Mouse (Mus musculus) left cerebral cortex, adult 9 months (tissue): ENCODE measurements at regions not wholly inside any gene's neighbourhood (a gene's known extent, or its start where the extent isn't known, plus 50 kb on each side); places are given as distances from the start of the nearest gene placed in this dataset.
A peak's percentile ranks its signal among the peaks of the same experiment; 100 is the strongest.

Source experiments
- DNase-seq, 2 experiments: peaks; one replicate each; pipeline ENCODE4 v3.0.0; 2022; ENCODE audit warnings: low spot score in 2 of 2

DNA sequence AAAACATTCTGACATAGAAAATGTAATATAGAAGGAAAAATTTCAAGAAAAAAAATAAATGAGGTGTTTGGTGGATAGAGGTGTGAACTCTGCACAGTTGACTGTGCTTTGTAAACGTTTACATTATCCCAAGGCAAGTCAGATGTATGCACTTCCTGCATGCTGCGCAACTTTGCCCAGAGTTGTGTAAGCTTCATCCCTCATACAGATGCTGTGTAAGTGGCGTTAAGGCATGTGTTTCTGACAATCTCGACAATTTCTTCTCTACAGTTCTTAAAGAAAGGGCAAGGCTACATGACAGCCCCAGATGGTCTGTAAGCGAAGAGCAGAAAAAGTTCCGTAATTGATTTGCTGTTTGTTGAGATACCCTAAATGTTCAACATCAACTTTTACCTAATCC, 476.6 kb upstream of the Pitx2 start:
- no peak for DNase-seq

DNA sequence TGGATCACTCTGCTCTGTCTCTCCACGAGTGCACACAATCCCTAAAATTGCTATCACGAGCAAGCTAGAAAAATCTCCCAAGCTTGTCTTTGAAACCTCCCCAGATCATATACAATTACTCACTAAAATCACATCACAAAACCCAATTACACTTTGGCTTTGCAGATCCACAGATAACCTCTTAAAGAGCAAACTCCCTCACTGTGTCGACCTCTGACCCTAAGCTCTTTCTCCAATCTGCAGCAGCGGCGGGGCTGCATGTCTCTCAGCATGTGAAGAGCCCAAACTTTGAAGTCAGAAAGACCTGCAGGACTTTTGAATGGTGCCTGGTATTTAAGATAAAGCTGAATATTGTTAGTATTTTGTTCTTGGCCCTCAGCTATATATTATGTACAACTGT, 479.4 kb upstream of the Pitx2 start:
- DNase-seq = no peak

DNA sequence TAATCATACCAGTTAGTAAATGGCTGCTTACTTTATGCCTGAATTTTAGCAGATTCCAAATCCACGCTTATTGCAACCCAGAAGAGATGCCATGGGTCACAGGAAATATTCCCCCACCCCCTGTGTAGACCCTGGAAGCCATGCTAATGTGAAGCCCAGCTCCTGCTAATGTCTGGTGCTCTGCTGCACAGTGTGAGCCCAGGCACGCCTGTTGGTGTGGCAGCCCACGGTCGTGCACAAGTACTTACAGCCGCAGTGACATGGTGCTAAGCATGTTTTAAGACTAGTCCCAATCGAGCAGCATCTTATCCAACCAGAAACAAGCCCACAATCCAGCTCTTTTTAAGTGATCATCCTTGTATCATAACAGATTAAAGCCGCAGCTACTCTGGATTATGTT, 480.5 kb upstream of the Pitx2 start:
- no peak for DNase-seq

- no peak for DNase-seq
These were observed 492.4 kb upstream of the Pitx2 start for GRCm38 (mm10) chr3:128707270-128707669.

DNA sequence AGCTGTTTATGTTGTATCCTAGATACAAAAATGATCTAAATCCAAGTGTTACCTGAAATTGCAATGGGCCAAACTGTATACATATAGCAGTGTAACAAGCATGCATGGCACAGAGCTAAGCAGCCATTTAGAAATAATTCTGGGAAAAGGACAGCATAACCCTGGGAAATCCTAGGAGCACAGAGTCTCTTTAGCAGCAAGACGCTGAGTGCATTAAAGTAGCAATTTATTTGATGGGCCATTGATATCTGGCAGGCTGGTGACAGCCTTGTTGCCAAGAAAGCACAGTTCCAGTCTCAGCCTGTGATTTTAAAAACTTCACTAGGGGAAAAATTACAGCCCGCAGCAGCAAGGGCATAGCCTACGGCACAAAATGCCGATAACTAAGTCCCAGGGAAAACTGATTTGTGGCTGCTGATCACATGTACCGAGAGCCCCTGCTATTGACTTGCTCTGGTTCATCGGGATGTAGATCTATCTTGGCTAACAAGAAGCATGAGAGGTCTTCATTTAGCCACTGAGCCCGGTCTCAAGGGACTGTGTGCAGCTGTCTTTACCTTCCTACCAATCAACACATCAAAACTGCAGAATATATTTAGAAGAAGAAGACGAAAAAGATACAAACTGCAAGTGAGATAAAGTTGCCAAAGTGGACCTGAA, 531.1 kb upstream of the Pitx2 start:
- no peak for DNase-seq

GRCm38 (mm10) chr3:128665184-128665583, 534.5 kb upstream of the Pitx2 start:
- no peak for DNase-seq

DNA sequence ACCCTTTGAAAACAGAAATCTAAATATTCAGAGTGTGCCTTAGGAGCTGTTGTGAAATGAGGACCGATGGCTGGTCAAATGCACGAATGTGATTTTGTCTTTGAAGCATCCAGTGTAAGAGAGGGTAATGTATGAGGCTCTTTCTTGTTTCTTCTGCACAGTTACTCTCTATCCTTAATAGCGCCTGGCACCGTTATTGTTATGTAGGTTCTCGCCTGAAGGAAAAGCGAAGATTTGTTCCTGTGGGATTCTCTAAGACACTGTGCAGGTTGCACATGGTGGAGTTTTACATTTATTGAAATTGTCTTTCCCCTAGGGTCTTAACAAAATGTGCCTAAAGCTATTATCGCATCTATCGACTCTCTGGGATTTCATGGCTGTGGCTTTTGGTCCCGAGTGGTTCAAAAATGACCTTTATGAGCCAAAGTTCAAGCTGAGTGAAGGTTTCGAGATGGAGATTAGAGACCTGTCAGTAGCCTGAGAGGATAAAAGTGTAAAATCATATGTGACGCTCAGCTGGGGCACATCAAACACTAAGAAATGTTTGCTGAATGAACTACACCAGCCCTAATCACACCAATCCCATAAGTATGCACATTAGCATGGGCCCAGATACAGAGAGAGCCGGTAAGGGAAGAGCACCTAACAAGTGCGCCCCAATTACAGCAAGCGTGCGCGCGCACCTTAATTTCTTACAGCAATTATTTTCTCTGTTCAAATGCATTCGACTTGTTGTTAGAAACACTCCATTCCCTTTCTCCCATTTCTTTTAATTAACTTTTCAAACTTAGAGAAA, 562.5 kb upstream of the Pitx2 start:
- no peak for DNase-seq

GRCm38 (mm10) chr3:128627696-128628095, 572.0 kb upstream of the Pitx2 start:
- no peak for DNase-seq

DNA sequence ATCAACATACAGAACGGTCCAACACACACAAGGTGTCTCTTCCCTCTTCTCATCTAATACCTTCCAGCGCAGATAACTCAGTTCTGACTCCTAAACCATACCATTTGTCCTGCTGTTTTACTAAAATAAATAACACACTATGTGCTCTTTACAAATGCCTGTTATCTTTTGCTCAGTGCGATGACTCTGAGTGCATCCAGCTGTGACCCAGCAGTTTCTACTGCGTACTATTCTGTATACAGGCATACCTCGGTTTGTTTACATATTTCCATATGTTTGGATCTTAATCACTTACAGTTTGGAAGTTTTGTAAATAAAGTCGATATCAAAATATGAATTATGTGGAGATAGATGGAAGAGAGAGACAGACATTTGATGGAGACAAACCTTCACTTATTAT, 583.0 kb upstream of the Pitx2 start:
- DNase-seq = no peak

DNA sequence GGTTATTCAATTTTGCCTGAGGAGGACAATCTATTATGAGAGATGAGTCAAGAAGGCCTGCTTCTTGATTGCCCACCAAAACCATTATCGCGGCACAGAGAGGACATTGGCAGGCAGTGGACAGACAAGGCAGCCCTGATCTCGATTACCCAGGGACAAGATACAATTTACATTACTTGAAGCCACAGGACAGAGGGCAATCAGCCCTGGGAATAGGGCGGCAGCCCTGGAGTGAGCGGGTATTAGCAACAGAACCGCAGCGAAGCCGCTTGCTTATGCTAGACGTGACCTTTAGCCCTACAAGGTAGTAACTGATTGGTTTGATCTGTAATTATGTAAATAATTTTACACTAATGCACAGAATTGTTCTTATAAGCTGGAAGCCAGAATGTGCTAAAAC, 586.0 kb upstream of the Pitx2 start:
- DNase-seq = no peak

DNA sequence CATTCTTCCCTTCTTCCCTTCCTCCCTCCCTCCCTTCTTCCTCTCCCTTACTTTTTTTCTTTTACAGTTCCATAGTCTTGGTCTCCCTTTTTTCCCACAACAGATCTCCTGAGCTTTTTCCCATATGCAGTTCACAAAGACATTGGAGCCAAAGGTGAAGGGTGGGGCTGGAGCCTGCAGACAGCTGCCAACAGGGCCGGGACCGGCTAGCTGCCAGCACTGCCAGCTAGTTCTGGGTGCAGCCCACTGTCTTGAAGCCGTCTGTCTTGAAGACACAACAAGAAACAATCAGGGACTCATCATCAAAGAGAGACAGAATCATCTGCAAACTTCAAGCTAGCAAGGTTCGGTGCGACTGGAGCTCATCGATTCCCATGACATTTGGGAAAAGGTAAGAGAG, 588.9 kb upstream of the Pitx2 start:
- no peak for DNase-seq

DNA sequence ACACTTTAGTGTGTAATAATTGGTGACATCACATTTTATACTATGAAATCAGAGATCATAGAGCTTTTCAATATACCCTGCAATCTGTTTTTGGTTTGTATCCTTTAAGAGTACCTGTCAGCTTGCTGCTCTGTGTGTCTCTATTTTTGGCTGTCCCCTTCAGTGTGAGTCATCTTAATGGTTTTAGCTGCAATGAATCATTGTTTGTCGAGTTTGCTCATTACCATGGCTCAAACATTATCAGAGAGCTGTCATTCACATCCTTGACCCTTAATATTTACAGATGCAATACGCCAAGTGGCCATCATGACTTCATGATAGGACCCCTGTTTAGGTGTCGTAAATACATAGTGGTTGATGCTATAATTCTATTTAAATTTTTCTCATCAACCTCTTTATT, 591.0 kb upstream of the Pitx2 start:
- no peak for DNase-seq

DNA sequence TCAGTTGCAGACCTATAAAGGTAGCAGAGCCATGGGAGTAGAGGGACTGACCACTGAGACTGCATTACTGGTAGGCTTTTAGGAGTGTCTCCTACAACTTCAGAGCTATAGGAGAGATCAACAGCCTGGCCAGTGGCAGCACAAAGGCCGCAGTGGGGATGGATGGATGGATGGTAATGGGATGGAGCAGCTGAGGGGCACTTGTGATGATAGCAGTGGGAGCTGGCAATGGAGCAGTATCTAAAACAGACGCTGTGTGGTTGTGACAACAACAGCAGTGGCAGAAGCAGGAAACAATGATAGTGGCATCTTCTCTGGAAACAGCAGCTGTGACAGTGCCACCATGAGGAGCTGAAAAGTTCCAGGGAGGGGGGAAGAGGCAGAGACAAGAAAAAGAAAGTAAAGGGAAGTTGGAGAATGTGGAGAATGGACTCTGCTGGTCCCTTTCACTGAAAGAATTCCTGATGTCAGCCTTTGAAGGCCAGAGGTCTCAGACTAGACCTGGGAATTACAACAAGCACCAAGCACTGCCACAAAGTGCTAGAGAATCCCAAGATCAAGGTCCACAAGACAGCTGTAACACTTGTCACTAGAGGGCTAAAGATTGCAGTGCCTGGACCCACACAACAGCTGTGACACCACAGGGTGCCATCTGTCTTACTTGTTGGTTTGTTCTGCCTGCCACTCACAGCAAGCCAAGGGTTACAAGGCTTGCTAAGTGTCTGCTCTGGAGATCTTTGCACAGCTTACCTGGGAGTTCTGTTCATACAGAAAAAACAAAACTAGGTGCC, 624.1 kb upstream of the Pitx2 start:
- DNase-seq = no peak

GRCm38 (mm10) chr3:128570551-128570950, 629.1 kb upstream of the Pitx2 start:
- no peak for DNase-seq

DNA sequence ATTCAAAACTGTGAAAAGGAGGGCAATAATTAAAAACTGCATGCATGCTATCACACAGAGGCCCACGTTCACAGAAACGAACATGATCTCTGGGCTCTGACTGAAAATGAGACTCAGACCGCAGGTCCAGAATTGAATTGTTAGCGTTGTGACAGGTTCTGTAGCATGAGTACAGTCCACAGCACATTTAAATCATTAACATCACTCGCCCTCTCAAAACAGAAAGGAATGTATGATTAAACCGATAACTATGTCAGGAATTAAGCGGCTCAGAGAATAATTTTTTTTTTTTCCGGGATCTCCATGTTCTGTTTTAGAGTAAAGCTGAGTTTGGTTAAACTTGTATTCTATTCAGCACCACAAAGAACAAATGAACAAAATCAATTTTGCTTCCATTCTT, 634.3 kb upstream of the Pitx2 start:
- no peak for DNase-seq

DNA sequence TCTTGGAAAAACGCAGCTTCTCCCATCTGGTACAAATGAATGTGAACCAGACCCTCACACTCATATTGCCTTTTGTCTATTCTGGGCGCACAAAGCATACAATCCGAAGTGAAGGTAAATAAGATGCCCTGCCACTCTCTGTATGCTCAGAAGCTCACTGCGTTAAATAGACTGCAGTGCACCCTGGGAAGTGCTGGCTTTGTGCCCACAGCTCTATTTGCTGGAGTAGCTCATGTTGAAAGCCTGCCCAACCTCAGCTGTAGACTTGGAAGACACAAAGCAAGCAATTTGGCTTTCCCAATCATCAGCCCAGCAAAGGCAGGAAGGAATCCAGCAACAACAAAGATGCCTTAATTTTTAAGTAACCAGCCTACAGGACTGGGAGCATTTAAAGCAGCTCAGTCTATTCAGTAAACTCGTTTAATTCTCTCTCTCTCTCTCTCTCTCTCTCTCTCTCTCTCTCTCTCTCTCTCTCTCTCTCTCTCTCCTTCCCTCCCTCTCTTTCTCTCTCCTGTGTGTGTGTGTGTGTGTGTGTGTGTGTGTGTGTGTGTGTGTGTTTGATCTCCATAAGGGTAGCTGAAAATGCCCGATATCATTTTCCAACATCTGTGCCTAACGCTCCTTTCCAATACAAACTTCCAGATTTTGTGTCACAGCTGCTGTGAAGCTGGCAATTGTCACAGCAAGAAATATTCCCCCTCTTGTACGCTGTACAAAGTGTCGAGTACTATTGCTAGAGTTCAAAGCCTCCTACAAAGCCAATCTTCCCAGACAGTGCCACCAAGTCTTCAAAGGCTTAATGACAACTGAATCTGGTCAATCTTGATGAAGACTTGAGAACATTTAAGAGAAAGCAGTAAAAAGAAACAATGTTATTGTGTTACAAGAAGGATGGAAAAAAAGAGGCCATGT, 650.5 kb upstream of the Fam241a start:
- peak; percentile 56 to 80 for DNase-seq

DNA sequence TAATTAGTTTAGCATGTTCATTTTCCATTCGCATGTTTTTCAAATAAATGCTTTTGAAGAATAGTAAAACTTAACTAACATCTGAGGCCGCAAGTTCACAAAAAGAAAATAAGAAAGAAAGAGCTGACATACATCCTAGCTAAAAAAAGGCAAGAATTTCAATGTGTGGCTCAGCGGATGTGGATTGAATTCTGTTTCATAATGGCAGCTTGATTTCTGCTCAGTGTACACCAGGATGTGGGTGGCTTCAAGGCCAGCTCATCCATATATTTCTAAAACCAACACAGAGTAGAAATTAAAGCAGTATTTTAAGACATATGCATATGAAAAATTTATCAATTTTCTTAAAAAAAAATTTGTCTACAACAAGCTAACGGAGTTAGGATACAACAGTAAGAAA, 629.3 kb upstream of the Fam241a start:
- no peak for DNase-seq

DNA sequence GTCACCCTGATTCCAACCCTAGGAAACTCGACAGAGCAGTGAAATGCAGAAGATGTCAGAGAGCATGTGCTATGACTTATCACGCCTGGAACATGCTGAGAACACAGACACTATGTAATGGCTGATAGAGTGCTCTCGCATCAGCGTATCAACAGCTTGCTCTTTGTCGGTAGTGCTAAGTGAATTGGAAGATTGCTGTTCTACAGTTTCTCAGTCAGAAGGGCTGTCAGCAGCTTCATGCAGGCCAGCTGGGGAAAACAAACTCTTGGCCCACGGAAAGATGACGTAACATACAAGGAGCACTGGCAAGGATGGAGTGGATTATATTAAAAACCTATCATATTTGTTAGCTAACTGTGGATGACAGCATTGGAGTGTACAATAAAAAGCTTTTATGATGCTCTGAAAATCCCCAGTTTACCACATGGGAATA, 624.6 kb upstream of the Fam241a start:
- peak; percentile 26 to 45 for DNase-seq

DNA sequence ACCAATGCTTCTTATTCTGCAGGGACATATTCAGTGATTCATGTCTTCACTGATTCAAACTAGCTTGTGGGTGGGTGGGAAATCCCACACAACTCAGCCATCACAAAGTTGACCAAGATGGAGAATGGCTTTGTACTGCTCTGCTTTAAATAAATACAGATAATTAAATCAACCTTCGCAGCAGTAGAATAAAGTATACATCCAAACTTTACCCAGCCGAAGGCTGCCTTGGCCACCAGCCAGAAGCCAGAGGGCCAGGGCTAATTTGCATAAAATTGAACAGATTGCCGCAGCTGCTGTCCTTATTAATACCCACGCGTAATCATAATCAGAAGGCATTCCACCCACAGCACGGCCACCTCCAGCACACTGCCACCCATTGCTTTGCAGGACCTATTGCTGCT, 623.8 kb upstream of the Fam241a start:
- peak; percentile 23 to 64 for DNase-seq

GRCm38 (mm10) chr3:128518806-128519205, 622.7 kb upstream of the Fam241a start:
- peak; percentile 48 to 54 for DNase-seq

DNA sequence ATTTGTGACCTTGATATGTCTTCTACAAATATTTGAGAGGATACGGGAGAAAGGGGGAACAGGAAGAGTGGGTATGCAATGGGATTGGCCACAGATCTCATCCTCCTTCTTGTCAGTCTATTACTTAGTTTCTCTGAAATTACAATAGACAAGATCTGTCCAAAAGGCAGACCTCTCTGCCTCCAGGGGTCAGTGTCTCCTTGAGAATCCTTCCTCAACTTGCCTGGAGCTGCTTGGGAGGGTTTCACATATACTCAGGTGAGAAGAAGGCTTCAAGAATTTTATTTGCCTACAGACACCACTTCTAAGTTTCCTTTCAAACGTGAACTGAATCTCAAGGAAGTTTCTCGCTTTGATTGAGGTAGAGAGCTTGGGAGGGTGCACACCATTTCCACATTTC, 575.0 kb upstream of the Fam241a start:
- DNase-seq = peak in 1 of 2 experiments; percentile 1

DNA sequence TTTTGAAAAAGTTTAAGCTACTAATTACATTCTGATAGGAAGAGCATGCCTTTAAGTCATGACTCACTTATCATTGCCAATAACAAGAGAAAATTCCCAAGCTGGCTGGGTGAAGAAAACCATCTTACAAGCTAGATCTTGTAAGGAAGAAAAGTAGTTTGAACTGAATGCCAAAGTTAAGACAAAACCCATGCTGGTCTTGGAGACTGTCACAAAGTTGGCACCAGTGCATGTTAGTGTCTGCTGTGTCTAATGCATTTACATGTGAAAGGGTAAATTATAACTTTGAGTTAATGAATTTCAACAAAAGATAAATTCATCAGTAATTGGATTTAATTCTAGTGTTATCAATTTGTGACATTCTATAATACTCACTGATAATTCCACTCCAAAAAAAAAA, 533.6 kb upstream of the Fam241a start:
- no peak for DNase-seq
